Mouse (Mus musculus): ENCODE results near the gene Ttc39b.

The Ttc39b gene

GRCm38 (mm10) chr4:83186448-83186847 is 137.6 kb downstream of the Ttc39b start:
- DNase-seq (ENCODE audit: low read depth, low spot score): no peak

- peak; percentile 95 for DNase-seq (ENCODE audit: low read depth, low spot score)
These were observed 140.6 kb downstream of the Ttc39b start for GRCm38 (mm10) chr4:83183288-83183930.

- no peak for DNase-seq (ENCODE audit: low read depth, low spot score)
These were observed 141.6 kb downstream of the Ttc39b start for GRCm38 (mm10) chr4:83182178-83183068.

- no peak for DNase-seq (ENCODE audit: low read depth, low spot score)
These were observed 146.6 kb downstream of the Ttc39b start for GRCm38 (mm10) chr4:83177471-83177870.

GRCm38 (mm10) chr4:83174946-83175345 is 149.1 kb downstream of the Ttc39b start:
- peak; percentile 71 for DNase-seq (ENCODE audit: low read depth, low spot score)

- DNase-seq (ENCODE audit: low read depth, low spot score): peak; percentile 58
These were observed 151.8 kb downstream of the Ttc39b start for GRCm38 (mm10) chr4:83172278-83172677.

- no peak for DNase-seq (ENCODE audit: low read depth, low spot score)
These were observed 153.3 kb downstream of the Ttc39b start for GRCm38 (mm10) chr4:83170741-83171140.

Data from brain, adult 2 months (tissue).